Mouse (Mus musculus): ENCODE data around the gene Gm5150. TPM values are rescaled to one million over a fixed set of nuclear protein-coding genes. Genes with fewer than 3 reads are reported as not detected.
"Not testable (repeated sequence)": the region's sequence is repeated elsewhere in the genome, so short reads cannot be mapped to it uniquely, and the experiment has no call there.

Gene Gm5150
- polyA plus RNA-seq, 1 experiment from 2014 or later, result 0.25 TPM

DNA sequence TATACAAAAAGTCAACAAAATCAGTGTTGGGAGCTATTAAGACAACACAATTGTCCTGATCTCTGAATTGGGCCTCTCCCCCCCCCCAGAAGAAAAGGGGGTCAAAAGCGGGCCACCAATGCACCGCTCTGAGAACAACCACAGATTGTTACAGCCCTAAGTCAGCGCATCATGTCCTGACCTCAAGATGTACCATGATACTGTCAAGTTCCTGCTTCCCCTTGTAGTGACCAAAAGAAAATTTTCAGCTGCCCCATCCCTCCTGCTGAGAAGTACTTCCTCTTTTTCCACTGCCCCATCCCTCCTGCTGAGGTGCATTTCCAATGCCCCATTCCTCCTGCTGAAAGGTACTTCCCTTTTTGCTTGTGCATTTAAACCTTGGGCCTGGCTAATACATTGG is 6.8 kb downstream of the Gm5150 start:
- DNase-seq (ENCODE audit: low spot score); ATAC-seq (replicated peaks; ENCODE audit: low FRiP score); H3K4me2 ChIP-seq; H3K9me3 ChIP-seq (ENCODE audit: control insufficient read depth, low read length); H3K27me3 ChIP-seq (replicated peaks; ENCODE audit: control insufficient read depth, insufficient read depth, low read length); H3K27ac ChIP-seq (ENCODE audit: low read depth, low read length); H3K4me1 ChIP-seq (replicated peaks; ENCODE audit: control insufficient read depth, insufficient read depth, low read length); H3K36me3 ChIP-seq (ENCODE audit: control insufficient read depth, insufficient read depth, low read length); H3K4me3 ChIP-seq (ENCODE audit: low read depth, low read length); H3K9ac ChIP-seq (ENCODE audit: low read depth, low read length): not testable (repeated sequence)
- WGBS, result 93% methylated on average over 3 of the region's 3 CpGs

DNA sequence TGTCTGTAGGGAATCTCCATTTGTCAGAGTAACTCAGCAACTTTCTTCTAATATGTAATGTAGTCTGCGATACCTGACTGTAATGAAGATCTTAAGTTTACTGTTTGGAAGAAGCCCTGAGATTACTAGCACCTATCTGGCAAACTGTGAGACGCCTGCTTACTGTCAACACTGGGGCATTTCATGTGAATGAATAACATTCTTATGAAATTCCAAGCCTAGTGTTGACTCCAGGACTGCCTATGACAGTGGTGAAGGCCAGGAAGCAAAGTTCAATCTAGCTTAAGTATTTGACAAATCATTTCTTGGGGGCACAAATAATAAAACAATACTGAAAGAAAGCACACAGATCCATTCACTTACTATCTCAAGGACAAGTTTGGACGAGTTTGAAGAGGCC is 24.0 kb downstream of the Gm5150 start:
- Histone ChIP-seq H3K9ac (ENCODE audit: low read depth, low read length) (no peak overlapping the region), H3K27me3 (replicated peaks; ENCODE audit: control insufficient read depth, insufficient read depth, low read length) (no peaks in the 10 kb centered on the region), H3K27ac (ENCODE audit: low read depth, low read length) (no peak overlapping the region), H3K4me1 (replicated peaks; ENCODE audit: control insufficient read depth, insufficient read depth, low read length) (no peaks in the 10 kb centered on the region), H3K4me2 (no peak overlapping the region), H3K4me3 (ENCODE audit: low read depth, low read length) (no peak overlapping the region), H3K36me3 (ENCODE audit: control insufficient read depth, insufficient read depth, low read length) (no peaks in the 10 kb centered on the region), H3K9me3 (ENCODE audit: control insufficient read depth, low read length) (no peaks in the 10 kb centered on the region; the same call in 1 of the 2 replicates)
- no peak for DNase-seq (ENCODE audit: low spot score)
- 64% methylated on average over 3 of the region's 3 CpGs for WGBS
- no peak for ATAC-seq (replicated peaks; ENCODE audit: low FRiP score)

DNA sequence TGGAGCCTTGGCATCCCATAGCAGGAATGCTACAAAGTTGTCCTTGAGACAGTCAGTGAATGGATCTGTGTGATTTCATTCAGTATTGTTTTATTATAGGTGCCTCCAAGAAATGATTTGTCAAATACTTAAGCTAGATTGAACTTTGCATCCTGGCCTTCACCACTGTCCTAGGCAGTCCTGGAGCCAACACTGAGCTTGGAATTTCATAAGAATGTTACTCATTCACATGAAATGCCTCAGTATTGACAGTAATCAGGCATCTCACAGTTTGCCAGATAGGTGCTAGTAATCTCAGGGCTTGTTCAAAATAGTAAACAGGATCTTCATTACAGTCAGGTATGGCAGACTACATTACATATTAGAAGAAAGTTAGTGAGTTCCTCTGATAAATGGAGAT is 49.3 kb downstream of the Gm5150 start:
- no peak for ATAC-seq (replicated peaks; ENCODE audit: low FRiP score)
- Histone ChIP-seq H3K4me3 (ENCODE audit: low read depth, low read length) (no peak overlapping the region), H3K36me3 (ENCODE audit: control insufficient read depth, insufficient read depth, low read length) (no peaks in the 10 kb centered on the region), H3K27ac (ENCODE audit: low read depth, low read length) (no peak overlapping the region), H3K4me2 (no peak overlapping the region), H3K27me3 (replicated peaks; ENCODE audit: control insufficient read depth, insufficient read depth, low read length) (no peaks in the 10 kb centered on the region), H3K9ac (ENCODE audit: low read depth, low read length) (no peak overlapping the region), H3K4me1 (replicated peaks; ENCODE audit: control insufficient read depth, insufficient read depth, low read length) (no peaks in the 10 kb centered on the region), H3K9me3 (ENCODE audit: control insufficient read depth, low read length) (no peaks in the 10 kb centered on the region; the same call in 1 of the 2 replicates)
- DNase-seq (ENCODE audit: low spot score), result no peak

Small RNA genes within 50 kb of the gene (microRNA-seq; reads per million reads assigned to microRNA genes)
- gene Gm24694 (ENCODE audit: borderline number of aligned reads), result not detected

Other genes with a start within 250 kb of the Gm5150 start
- gene Sirpb1c, start 157.9 kb downstream of the Gm5150 start, polyA plus RNA-seq (2014; fragmentation: Nextera tagmentation; extraction: Ambion mirVana), result not detected in 2 replicates

Measured in liver, embryonic 11.5 days (tissue).